Mouse (Mus musculus) hindbrain, embryonic 10.5 days (tissue): ENCODE results near the gene Tmem216. TPM values are rescaled to one million over a fixed set of nuclear protein-coding genes. Genes with fewer than 3 reads are reported as not detected.

Experiments
- DNase-seq: peaks from one replicate; pipeline ENCODE4 v3.0.0-alpha.2; 2017; ENCODE audit warnings: low spot score
- H3K27ac ChIP-seq: fragments of 300-500 bp; sonication (generic); 2 replicates; pipeline ENCODE4 v1.5.1; 2016; ENCODE audit warnings: mild to moderate bottlenecking, moderate library complexity
- H3K27me3 ChIP-seq: fragments of 300-500 bp; sonication (generic); 2 replicates; pipeline ENCODE4 v1.6.1; 2016; ENCODE audit warnings: mild to moderate bottlenecking; ENCODE audit not compliant: poor library complexity, insufficient read depth, severe bottlenecking
- H3K36me3 ChIP-seq: fragments of 300-500 bp; sonication (generic); 2 replicates; pipeline ENCODE4 v1.6.1; 2016; ENCODE audit warnings: mild to moderate bottlenecking, moderate library complexity
- H3K4me1 ChIP-seq: fragments of 300-500 bp; sonication (generic); replicated peaks from 2 replicates; pipeline ENCODE4 v1.6.1; 2016; ENCODE audit warnings: mild to moderate bottlenecking
- H3K4me3 ChIP-seq: fragments of 300-500 bp; sonication (generic); 2 replicates; pipeline ENCODE4 v1.5.1; 2016; ENCODE audit warnings: mild to moderate bottlenecking, moderate library complexity
- H3K9me3 ChIP-seq: fragments of 300-500 bp; sonication (generic); 2 replicates; pipeline ENCODE4 v1.6.1; 2016; ENCODE audit warnings: mild to moderate bottlenecking, moderate library complexity
- WGBS: fragments of 180-500 bp; shearing (Covaris S2); methylation state at CpG from one replicate; pipeline ENCODE4 v1.1.7; 2016; 5-methylcytosine and 5-hydroxymethylcytosine counted together
- polyA plus RNA-seq: library from polyadenylated mRNA; unstranded; fragments of >200 nt; fragmentation: Nextera tagmentation; extraction: Ambion mirVana; gene quantifications from 2 replicates; pipeline ENCODE4 v1.2.1, GENCODE M21; 2016

Tmem216 gene
- 59.1 and 61.8 TPM in 2 replicates for polyA plus RNA-seq

- H3K9me3 ChIP-seq: no peaks in the 10 kb centered on the region
- peaks cover 28% of the 10 kb centered on the region for H3K36me3 ChIP-seq
- peak within 1 kb of the TSS; percentile 87 for H3K27ac ChIP-seq
- WGBS: 2% methylated on average over 43 of the region's 43 CpGs
- no peaks in the 10 kb centered on the region for H3K27me3 ChIP-seq
- H3K4me3 ChIP-seq: peak within 1 kb of the TSS; percentile 74
- peak; percentile 79 for DNase-seq
- peaks cover 21% of the 10 kb centered on the region for H3K4me1 ChIP-seq
Measured at GRCm38 (mm10) chr19:10555624-10556510, at the start of gene Tmem216. Tmem216 (minus strand) TSS chr19:10556238.

GRCm38 (mm10) chr19:10605293-10605900 is 49.4 kb upstream of the Tmem216 start, which contains the start of the genes Ddb1 and Tkfc:
Ddb1 (plus strand) TSS chr19:10605327.
Tkfc (minus strand) TSS chr19:10605654.
- Histone ChIP-seq H3K36me3 (peaks cover 39% of the 10 kb centered on the region), H3K4me3 (peak within 1 kb of the TSS; percentile 97), H3K4me1 (peaks cover 46% of the 10 kb centered on the region), H3K27ac (peak within 1 kb of the TSS; percentile 96), H3K27me3 (no peaks in the 10 kb centered on the region), H3K9me3 (no peaks in the 10 kb centered on the region)
- WGBS: under 1% methylated on average over 49 of the region's 49 CpGs
- DNase-seq: peak; percentile 99

DNA sequence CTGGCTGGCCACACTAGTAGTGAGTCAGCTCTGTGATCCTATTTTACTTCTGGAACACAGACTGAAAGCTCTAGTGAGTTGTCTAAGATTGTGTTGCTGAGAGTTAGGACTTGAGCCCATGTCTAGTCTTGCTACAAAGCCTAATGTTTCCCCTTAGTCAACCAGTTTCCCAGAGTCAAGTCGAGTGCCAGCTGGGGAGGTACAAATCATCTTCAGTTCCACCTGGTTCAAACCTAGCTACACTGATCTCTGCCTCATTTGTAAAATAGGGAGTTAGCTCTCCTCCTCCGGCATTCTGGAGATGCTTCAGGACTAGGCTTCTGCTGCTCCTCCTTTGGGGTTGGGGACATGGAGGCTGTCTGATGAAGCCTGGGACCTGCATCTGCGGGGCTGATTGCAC is 48.5 kb upstream of the Tmem216 start:
- Histone ChIP-seq H3K9me3 (no peaks in the 10 kb centered on the region), H3K27me3 (no peaks in the 10 kb centered on the region), H3K36me3 (peaks cover 39% of the 10 kb centered on the region), H3K4me1 (peaks cover 46% of the 10 kb centered on the region), H3K4me3 (peak overlapping the region; percentile 97), H3K27ac (peak overlapping the region; percentile 96)
- 63% methylated on average over 3 of the region's 3 CpGs for WGBS
- DNase-seq: no peak

DNA sequence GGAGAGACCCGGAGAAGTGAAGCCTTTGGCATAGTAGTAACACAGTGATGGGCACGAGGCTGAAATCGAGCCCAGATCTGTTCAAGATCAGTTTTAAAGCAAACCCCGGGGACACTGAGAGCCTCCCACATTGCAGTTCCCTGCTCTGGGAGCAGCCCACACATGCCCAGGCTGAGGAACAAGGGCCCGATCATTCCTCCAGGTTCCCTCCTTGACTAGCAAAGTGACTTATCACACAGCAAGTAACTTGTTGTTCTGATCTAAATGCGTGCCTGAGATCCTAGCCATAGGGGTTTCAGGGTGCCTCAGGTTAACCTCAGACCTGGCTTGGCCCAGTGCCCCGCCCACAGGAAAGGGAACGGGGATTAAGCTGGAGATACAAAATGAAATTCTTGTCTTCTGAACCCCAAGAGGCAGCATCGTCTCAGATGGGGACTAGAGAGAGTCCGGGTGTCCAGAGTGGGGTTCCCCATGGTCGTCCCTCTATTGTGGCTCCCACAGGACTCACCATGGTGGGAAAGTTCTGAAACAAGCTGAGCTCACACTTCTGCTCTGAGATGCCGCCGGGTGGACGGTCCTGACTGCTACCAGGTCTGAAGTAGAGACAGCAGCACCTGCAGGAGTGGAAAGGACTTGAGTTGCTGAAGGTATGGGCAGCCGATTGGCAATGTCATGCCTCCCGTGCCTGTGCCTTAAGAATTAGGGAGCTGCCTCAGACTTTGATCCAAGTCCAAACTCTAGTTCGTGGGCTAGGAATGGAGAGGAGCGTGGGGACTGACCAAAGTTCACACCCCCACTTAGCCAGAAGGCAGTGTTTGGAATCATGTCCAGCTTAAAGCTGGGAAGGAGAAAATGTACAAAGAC is 47.9 kb upstream of the Tmem216 start:
- Histone ChIP-seq H3K4me3 (peak overlapping the region; percentile 97; the same call in 1 of the 2 replicates), H3K9me3 (no peaks in the 10 kb centered on the region), H3K27ac (peak overlapping the region; percentile 96), H3K4me1 (peaks cover 46% of the 10 kb centered on the region), H3K36me3 (peaks cover 38% of the 10 kb centered on the region), H3K27me3 (no peaks in the 10 kb centered on the region)
- WGBS: 86% methylated on average over 18 of the region's 18 CpGs
- DNase-seq: no peak

DNA sequence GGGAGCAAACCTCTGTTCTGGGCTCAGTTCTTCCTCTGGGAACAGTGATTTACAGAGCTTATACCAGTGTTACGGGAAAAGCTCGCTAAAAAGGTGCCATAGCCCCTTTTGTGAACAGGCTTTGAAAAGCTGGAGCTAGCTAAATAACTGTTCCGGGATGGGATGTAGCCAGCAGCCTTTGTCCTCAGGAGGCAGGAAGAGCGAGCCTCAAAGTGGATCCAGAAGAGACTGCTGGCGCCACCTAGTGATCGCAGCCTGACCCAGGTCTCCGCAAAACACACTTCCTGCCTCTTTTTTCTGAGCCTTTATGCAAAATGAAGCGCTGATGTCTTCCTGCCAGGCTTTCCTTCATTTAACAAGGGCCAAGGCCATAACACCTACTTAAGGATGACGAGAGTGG is 46.7 kb upstream of the Tmem216 start:
- under 1% methylated on average over 9 of the region's 9 CpGs for WGBS
- peaks cover 46% of the 10 kb centered on the region for H3K4me1 ChIP-seq
- H3K9me3 ChIP-seq: no peaks in the 10 kb centered on the region
- peak overlapping the region; percentile 96 for H3K27ac ChIP-seq
- peak; percentile 91 for DNase-seq
- H3K4me3 ChIP-seq: peak overlapping the region; percentile 50
- peaks cover 37% of the 10 kb centered on the region for H3K36me3 ChIP-seq
- H3K27me3 ChIP-seq: no peaks in the 10 kb centered on the region

GRCm38 (mm10) chr19:10602247-10602769 is 46.3 kb upstream of the Tmem216 start:
- WGBS: 9% methylated on average over 6 of the region's 6 CpGs
- Histone ChIP-seq H3K36me3 (peaks cover 34% of the 10 kb centered on the region), H3K4me1 (peaks cover 43% of the 10 kb centered on the region), H3K27ac (peak overlapping the region; percentile 96), H3K9me3 (no peaks in the 10 kb centered on the region), H3K27me3 (no peaks in the 10 kb centered on the region), H3K4me3 (peak overlapping the region; percentile 50)
- no peak for DNase-seq

DNA sequence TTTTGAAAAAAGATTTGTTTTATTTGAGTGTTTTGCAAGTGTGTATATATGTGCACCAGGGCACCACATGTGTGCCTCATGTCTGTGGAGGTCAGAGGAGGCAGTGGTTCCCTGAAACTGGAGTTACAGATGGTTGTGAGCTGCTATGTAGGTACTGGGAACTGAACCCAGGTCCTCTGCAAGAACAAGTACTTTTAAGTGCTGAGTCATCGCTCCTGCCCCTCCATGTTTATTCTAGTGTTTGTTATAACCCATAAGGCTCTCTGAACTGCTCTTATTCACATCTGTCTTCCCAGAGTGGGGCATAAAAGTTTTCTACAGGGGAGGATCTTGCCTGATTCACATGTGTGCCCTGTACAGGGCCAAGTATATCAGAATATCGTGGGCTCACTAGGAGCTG is 43.6 kb upstream of the Tmem216 start:
- no peak for DNase-seq
- H3K36me3 ChIP-seq: peaks cover 53% of the 10 kb centered on the region
- H3K4me3 ChIP-seq: no peak overlapping the region
- WGBS: 94% methylated on average over 2 of the region's 2 CpGs
- no peaks in the 10 kb centered on the region for H3K27me3 ChIP-seq
- no peaks in the 10 kb centered on the region for H3K9me3 ChIP-seq
- no peak overlapping the region for H3K27ac ChIP-seq
- peaks cover 26% of the 10 kb centered on the region for H3K4me1 ChIP-seq

DNA sequence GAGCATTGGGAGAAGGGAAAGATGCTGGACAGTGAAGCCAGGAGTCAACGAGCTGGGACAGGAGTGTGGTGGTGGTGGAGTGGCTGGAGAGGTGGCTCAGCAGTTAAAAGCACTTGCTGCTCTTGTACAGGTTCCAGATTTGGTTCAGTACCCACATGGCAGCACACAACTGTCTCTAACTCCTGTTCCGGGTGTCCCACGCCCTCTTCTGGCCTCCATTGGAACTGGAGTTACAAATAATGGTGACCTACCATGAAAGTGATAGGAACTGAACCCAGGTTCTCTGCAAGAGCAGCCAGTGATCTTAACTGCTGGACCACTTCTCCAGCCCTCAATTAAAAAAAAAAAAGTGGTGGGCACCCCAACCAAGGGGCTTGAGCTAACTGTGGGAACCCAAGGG is 42.1 kb upstream of the Tmem216 start:
- Histone ChIP-seq H3K36me3 (peaks cover 68% of the 10 kb centered on the region), H3K4me3 (no peak overlapping the region)
- WGBS: 39% methylated on average over 3 of the region's 3 CpGs

DNA sequence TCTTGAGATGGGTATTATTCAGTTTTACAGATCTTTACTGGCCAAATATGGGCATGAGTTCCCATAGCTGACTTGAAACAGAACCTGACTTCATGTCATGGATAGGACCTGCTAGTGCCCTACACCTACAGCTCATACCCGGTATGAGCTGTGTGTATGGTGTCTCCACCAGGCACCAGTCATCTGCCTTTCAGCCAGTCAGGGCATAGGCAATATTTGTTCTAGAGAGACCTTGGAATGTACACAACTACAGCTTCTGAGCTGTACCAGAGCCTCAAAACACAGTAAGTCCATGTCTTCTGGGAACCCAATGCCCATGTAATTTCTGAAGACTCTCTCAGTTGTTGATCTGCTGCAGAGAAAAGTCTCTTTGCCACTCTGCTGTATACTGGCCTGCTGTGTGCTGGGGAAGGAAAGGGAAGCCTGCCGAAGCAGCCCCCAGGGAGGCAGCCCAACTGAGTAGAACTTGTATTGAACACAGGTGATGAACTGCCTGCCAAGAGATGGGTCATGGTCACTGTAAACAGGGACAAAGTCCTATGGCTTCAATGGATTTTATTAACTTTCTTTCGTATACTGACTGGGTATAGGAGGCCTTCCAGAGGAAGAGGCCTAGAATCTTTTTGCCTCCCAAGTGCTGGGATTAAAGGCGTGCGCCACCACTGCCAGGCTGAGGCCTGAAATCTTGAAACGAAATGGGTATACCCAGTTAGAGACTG is 35.8 kb upstream of the Tmem216 start:
- H3K4me3 ChIP-seq: no peak overlapping the region
- 92% methylated on average over 6 of the region's 6 CpGs for WGBS

More for the DNA sequence above, 42.1 kb upstream of the Tmem216 start:
- Histone ChIP-seq H3K4me1 (peaks cover 11% of the 10 kb centered on the region), H3K9me3 (no peaks in the 10 kb centered on the region), H3K27ac (no peak overlapping the region), H3K27me3 (no peaks in the 10 kb centered on the region)
- no peak for DNase-seq

GRCm38 (mm10) chr19:10590301-10590700 is 34.3 kb upstream of the Tmem216 start:
- H3K27me3 ChIP-seq: no peaks in the 10 kb centered on the region
- H3K4me1 ChIP-seq: peaks cover 10% of the 10 kb centered on the region
- DNase-seq: no peak
- peaks cover 43% of the 10 kb centered on the region for H3K36me3 ChIP-seq
- H3K9me3 ChIP-seq: no peaks in the 10 kb centered on the region
- 79% methylated on average over 3 of the region's 3 CpGs for WGBS
- H3K4me3 ChIP-seq: no peak overlapping the region
- H3K27ac ChIP-seq: no peak overlapping the region

More for the DNA sequence above, 35.8 kb upstream of the Tmem216 start:
- H3K27me3 ChIP-seq: no peaks in the 10 kb centered on the region
- no peak for DNase-seq
- H3K36me3 ChIP-seq: peaks cover 57% of the 10 kb centered on the region
- peaks cover 10% of the 10 kb centered on the region for H3K4me1 ChIP-seq
- no peak overlapping the region for H3K27ac ChIP-seq
- H3K9me3 ChIP-seq: no peaks in the 10 kb centered on the region

- H3K27ac ChIP-seq: peak overlapping the region; percentile 67; the same call in 1 of the 2 replicates
- no peak for DNase-seq
- H3K27me3 ChIP-seq: no peaks in the 10 kb centered on the region
- WGBS: 60% methylated on average over 5 of the region's 5 CpGs
- H3K4me1 ChIP-seq: peaks cover 10% of the 10 kb centered on the region
- H3K36me3 ChIP-seq: peaks cover 38% of the 10 kb centered on the region
- H3K4me3 ChIP-seq: no peak overlapping the region
- H3K9me3 ChIP-seq: no peaks in the 10 kb centered on the region
Measured at GRCm38 (mm10) chr19:10589127-10589857, 33.3 kb upstream of the Tmem216 start.
